Mouse (Mus musculus) olfactory bulb, adult 2 months (tissue): ENCODE results near the gene Hmgb1. TPM values are rescaled to one million over a fixed set of nuclear protein-coding genes. Genes with fewer than 3 reads are reported as not detected.
A peak's percentile ranks its signal among the peaks of the same experiment; 100 is the strongest.

ENCODE experiments used
- H3K27ac ChIP-seq: fragments of 200-500 bp; 2 replicates; pipeline ENCODE4 v1.5.1; 2012; ENCODE audit warnings: low read depth, low read length; ENCODE audit not compliant: insufficient read depth
- H3K4me1 ChIP-seq: fragments of 200-500 bp; 2 replicates; pipeline ENCODE4 v1.6.1; 2012; ENCODE audit warnings: low read length; ENCODE audit not compliant: control insufficient read depth, insufficient read depth
- H3K4me3 ChIP-seq: fragments of 200-500 bp; 2 replicates; pipeline ENCODE4 v1.5.1; 2012; ENCODE audit warnings: mild to moderate bottlenecking, low read depth, low read length, moderate library complexity; ENCODE audit not compliant: insufficient read depth
- CTCF ChIP-seq: fragments of 200-500 bp; IDR thresholded peaks from 2 replicates; pipeline ENCODE4 v1.5.1; 2012; ENCODE audit warnings: low read depth, mild to moderate bottlenecking, low read length, moderate library complexity; ENCODE audit not compliant: insufficient read depth
- POLR2A ChIP-seq: fragments of 200-500 bp; IDR thresholded peaks from 2 replicates; pipeline ENCODE4 v1.6.1; 2012; ENCODE audit warnings: mild to moderate bottlenecking, low read depth, low read length, moderate library complexity; ENCODE audit not compliant: insufficient read depth
- WGBS: fragments of 180-500 bp; shearing (Covaris S2); methylation state at CpG from one replicate; pipeline ENCODE4 v1.1.7; 2018; 5-methylcytosine and 5-hydroxymethylcytosine counted together
- polyA plus RNA-seq: library from polyadenylated mRNA; stranded (reverse); fragments of >200 nt; gene quantifications from 2 replicates; pipeline ENCODE4 v1.2.4, GENCODE M21; 2012; ENCODE audit warnings: low replicate concordance; ENCODE audit not compliant: missing spikeins, insufficient read depth, insufficient read length

Hmgb1 gene
- polyA plus RNA-seq, 1 experiment = 501 TPM

DNA sequence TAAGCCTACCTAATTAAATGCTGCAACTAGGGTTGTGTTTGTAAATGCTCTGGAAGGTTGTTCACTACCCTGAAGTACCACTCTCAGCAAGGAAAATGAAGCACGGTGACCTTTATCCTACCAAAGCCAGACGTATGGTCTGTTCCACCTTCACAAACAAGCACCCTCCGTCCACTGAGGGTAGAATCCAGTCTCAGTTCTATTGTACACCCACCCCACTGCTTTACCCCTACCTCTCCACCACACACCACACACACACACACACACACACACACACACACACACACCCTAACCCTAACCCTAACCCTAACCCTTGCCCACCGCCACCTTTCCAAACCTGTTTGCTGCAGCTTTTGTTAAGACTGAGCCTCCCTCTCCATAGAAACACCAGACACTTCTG lies 140.2 kb downstream of the Hmgb1 start:
- Histone ChIP-seq H3K27ac (no peak overlapping the region), H3K4me3 (no peak overlapping the region), H3K4me1 (no peaks in the 10 kb centered on the region)
- 93% methylated on average over 4 of the region's 4 CpGs for WGBS
- no peak for TF ChIP-seq POLR2A
- no peak for TF ChIP-seq CTCF

DNA sequence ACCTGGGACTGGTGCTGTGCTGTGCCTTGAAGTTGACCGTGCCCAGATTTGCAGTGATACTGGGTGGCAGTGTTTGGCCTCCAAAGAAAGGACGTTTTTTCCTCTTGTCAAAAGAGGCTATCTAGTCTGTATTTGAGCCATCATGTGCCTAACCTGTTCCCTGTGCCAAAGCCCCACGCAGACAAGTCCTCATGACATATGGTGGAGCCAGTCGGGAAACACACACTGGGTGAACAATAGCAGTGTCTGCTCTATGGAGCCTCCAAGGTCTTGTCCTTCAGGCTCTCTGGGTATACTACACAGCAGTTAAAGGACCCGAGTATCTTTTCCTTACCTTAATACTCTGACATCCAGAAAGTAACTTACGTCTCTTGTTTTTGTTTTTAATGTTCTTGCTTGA lies 141.0 kb downstream of the Hmgb1 start:
- Histone ChIP-seq H3K27ac (no peak overlapping the region), H3K4me3 (no peak overlapping the region), H3K4me1 (no peaks in the 10 kb centered on the region)
- no peak for TF ChIP-seq POLR2A
- no peak for TF ChIP-seq CTCF
- WGBS = 86% methylated on average over 6 of the region's 6 CpGs

DNA sequence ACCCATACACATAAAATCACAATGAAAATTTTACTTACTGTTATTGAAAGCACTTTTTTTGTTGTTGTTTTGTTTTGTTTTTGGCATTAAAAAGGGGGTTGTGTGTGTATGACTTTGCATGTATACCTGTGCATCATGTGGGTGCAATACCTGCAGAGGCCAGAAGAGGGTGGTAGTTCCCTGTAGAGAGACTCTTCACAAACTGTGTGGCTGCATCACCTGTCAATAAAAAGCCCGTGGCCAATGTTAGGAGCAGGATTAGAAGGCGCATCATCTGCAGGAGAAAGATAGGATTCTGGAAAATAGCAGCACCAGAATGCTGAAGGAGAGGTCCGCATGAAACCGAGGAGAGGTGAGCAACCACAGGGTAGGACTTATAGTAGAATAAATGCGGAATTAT lies 144.5 kb downstream of the Hmgb1 start:
- no peak overlapping the region for H3K27ac ChIP-seq
- H3K4me1 ChIP-seq = no peaks in the 10 kb centered on the region
- H3K4me3 ChIP-seq = no peak overlapping the region
- TF ChIP-seq POLR2A (no peak), CTCF (no peak)
- WGBS = 88% methylated on average over 5 of the region's 5 CpGs

DNA sequence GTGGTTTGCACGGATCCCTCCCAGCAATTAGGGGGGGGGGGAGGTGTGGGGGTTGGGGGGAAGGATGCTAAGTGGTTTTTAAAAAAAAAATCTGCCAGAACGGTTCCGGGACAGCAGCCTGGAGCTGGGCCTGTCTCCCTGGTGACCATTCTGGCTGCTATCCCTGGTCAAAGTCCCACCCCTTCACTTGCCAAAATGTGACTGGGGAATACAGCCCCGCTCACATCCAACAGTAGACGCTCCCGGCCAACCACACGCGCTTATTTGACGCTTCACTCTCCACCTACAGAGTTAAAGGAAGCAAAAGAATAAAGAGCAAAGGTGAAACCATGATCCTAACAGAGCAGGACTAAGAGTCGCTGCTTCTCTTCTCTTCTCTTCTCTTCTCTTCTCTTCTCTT lies 146.6 kb downstream of the Hmgb1 start:
- Histone ChIP-seq H3K4me1 (no peaks in the 10 kb centered on the region), H3K4me3 (no peak overlapping the region), H3K27ac (no peak overlapping the region; the same call in 1 of the 2 replicates)
- 12% methylated on average over 10 of the region's 10 CpGs for WGBS
- TF ChIP-seq POLR2A (no peak), CTCF (no peak)

DNA sequence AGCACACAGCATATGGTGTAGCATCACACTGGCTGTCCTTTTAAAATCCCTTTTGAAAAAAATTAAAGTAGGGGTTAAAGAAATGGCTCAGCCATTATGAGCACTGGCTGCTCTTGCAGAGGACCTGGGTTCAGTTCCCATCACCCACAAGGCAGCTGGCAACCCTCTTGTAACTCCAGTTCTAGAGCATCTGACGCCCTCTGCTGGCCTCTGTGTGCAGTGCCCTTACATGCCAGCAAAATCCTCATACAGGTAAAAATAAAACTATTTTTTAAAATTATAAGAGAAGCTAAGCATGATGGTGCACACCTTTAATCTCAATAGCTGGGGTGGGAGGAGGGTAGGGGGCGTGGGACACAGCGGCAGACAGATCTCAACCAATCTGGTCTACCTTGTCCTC lies 147.4 kb downstream of the Hmgb1 start:
- Histone ChIP-seq H3K4me3 (no peak overlapping the region), H3K4me1 (0 out of 2 replicates have a peak, but pooled peaks cover under 1% of the 10 kb centered on the region), H3K27ac (no peak overlapping the region)
- 95% methylated on average over 3 of the region's 3 CpGs for WGBS
- TF ChIP-seq POLR2A = no peak
- TF ChIP-seq CTCF = no peak

DNA sequence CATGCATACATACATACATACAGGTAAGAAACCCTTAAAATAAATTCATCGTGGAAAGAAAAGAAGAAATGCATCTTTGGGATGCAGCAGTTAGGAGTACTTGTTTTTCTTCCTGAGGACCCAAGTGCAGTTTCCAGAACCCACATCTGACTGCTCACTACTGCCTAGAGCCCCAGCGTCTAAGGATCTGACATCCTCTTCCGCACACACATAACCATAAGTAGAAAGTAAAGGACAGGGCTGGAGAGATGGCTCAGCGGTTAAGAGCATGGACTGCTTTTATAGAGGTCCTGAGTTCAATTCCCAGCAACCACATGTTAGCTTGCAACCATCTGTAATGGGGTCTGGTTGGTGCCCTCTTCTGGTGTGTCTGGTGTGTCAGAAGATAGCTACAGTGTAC lies 151.9 kb downstream of the Hmgb1 start:
- no peak overlapping the region for H3K4me3 ChIP-seq
- peaks cover 14% of the 10 kb centered on the region for H3K4me1 ChIP-seq
- TF ChIP-seq POLR2A (no peak), CTCF (no peak)
- H3K27ac ChIP-seq = no peak overlapping the region
- WGBS = 98% methylated on average over 4 of the region's 4 CpGs

DNA sequence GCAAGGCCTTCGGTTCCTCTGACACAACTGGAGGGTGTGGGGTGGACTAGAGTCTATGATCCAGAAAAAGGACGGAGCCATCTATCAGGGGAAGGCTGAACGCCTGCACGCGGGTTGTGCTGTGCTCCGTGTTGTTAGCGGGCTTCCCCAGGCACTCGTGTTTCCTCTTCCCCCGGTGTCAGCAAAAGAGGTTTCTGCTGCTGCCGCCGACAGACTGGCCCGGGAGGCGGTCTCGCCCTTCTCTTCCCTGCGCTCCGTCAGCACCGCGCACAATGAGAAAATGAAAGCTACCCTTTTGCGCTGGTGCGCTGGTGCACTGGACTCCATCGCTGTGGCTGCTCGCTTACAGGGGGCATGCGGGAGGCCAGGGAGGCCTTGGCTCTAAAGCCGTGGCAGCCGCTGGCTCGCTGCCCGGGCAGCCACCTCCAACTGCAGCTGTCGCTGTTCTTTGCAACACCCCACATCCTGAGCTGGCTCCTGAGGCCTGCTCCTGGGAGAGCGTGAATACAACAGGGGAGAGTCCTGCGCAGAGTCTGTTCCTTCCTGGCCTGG lies 153.0 kb downstream of the Hmgb1 start:
- TF ChIP-seq CTCF (no peak; the same call in 1 of the 2 replicates), POLR2A (no peak)
- Histone ChIP-seq H3K27ac (peak overlapping the region; percentile 96), H3K4me1 (peaks cover 14% of the 10 kb centered on the region), H3K4me3 (peak overlapping the region; percentile 45)
- WGBS = under 1% methylated on average over 30 of the region's 30 CpGs

DNA sequence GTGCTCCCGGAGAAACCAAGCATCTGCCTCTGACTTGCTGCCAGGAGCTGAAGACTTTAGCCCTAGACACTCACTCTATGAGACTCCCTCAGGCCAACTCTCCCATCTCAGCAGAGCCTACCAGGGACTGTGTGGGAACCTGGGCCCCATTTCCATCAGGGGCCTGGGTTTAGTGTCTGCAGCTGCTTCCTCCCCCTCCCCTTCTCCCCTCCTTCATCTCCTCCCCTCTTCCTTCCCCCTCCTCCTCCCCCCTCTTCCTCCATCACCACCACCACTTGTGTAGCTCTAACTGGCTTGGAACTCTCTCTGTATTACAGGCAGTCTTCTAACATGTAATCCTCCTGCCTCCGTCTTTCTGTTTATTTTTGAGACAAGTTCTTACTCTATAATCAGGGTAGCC lies 154.2 kb downstream of the Hmgb1 start:
- WGBS = 57% methylated on average over 2 of the region's 2 CpGs
- TF ChIP-seq POLR2A (no peak), CTCF (no peak)
- Histone ChIP-seq H3K4me3 (no peak overlapping the region), H3K4me1 (peaks cover 14% of the 10 kb centered on the region), H3K27ac (no peak overlapping the region)

DNA sequence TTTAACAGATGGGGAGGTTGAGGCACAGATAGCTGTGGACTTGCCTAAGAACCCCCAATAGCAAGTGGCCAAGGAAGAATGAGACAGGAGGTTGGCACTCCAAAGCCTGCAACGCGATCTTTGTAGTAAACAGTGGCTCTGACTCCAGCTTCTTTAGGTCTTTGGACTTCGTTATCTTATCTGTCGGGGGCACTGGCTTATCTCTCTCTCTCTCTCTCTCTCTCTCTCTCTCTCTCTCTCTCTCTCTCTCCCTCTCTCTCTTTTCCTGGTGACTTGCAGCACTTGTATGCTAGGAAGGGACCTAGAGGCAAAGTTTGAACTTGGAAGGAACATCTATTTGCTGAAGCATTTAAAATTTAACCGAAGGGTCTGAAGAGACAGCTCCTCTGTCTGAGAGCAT lies 155.9 kb downstream of the Hmgb1 start:
- 90% methylated on average over 5 of the region's 5 CpGs for WGBS

DNA sequence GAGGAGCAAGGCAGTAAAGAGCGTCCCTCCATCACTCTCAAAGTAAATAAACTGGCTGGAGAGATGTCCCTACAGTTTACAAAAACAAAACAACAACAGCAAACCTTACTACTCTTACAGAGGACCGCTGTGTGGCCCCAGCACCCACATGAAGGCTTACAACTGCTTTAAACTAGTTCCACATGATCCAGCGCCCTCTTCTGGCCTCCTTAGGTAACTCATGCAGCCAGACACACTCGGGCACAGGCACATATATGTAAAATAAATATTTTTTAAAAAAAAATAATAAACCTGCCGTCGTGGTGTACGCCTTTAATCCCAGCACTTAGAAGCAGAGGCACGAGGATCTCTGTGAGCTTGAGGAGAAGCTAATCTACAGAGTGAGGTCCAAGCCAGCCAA lies 156.9 kb downstream of the Hmgb1 start:
- peaks cover 14% of the 10 kb centered on the region for H3K4me1 ChIP-seq
- H3K27ac ChIP-seq = no peak overlapping the region
- H3K4me3 ChIP-seq = no peak overlapping the region
- 83% methylated on average over 8 of the region's 8 CpGs for whole genome bisulfite sequencing
- TF ChIP-seq POLR2A (no peak), CTCF (no peak)

More for the DNA sequence above, 155.9 kb downstream of the Hmgb1 start:
- Histone ChIP-seq H3K4me1 (peaks cover 14% of the 10 kb centered on the region), H3K4me3 (no peak overlapping the region), H3K27ac (no peak overlapping the region)
- no peak for TF ChIP-seq CTCF
- TF ChIP-seq POLR2A = no peak
